Mouse (Mus musculus): ENCODE measurements at regions not wholly inside any gene's neighbourhood (a gene's known extent, or its start where the extent isn't known, plus 50 kb on each side); places are given as distances from the start of the nearest gene placed in this dataset.

DNA sequence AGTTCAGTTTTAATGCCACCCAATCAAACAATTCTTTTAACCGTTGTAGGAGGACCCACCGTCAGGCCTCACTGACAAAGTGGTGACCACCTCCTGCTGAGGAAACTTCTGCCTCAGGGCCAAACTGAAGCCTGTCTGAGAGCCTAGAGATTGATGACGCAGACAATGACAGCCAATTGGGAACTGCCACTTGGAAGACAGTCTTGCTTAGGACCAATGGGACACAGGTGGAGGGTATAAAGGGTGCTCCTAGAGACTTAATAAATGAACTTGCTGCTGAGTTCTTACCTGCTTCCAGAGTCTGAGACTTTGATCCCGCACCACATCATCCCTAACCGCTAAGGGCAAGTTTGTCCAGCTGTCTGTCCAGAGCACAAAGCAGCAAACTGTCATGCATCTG is 80.0 kb downstream of the Tbx4 start:
- no peak for DNase-seq

GRCm38 (mm10) chr11:85970287-85970686 is 84.1 kb downstream of the Tbx4 start:
- no peak for DNase-seq

DNA sequence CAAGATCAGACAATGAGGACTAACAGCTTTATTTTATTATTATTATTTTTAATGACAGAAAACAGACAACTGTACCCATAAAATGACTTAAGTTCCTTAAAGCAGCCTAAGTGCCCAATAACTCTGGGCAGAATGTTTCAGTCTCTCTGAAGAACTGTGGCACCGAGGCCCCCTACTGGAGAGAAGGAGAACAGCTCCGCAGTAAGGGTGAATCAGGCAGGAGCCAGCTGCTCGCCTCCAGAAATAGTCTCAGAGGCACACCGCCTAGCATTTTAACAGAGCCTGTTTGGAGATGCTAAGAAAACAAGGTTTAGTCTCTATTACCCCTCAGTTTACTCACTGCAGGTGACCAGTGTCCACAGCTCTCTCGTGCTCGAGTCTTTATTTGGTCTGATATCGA is 86.2 kb downstream of the Tbx4 start:
- peak; percentile 73 to 82 for DNase-seq

DNA sequence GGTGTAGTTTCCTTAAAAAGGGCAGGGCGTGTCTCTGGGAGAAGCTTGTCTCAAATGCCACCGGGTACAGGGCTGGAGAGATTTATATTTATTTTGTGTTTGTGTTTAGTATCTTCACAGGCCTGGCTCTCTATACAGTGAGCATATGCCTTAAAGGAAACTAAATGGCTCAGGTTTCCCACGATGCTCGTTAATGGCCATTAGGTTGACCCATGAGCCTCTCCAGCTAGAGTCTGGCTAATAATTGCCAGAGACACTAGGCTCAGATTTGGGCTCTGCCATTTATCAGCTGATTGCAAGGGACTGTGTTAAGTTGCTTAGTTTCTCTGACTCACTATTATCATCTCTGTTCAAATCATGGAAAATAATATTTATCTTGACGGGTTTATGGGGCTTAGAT is 87.5 kb downstream of the Tbx4 start:
- no peak for DNase-seq

GRCm38 (mm10) chr11:85976693-85977434 is 90.6 kb downstream of the Tbx4 start:
- DNase-seq = no peak

DNA sequence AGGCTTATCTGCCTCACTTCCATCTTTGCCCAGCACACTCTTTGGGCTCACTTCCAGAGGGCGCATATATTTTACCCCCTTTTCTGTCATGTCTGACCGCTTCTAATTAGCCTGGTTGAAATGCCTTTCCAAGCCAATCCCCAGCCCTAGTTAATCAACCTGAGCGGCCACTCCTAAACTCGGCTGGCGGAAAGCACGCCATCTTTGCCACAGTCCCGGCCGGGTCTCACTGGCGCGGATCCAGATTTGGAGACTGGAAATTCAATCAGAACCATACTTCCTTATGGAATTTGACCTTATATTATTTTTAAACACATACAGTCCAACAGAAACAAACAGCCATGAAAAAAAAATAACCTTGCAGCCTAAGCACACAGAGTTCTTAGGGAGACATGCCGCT is 94.2 kb downstream of the Tbx4 start:
- no peak for DNase-seq

- no peak for DNase-seq
Observed at GRCm38 (mm10) chr11:85981561-85981960, 95.3 kb downstream of the Tbx4 start.

DNA sequence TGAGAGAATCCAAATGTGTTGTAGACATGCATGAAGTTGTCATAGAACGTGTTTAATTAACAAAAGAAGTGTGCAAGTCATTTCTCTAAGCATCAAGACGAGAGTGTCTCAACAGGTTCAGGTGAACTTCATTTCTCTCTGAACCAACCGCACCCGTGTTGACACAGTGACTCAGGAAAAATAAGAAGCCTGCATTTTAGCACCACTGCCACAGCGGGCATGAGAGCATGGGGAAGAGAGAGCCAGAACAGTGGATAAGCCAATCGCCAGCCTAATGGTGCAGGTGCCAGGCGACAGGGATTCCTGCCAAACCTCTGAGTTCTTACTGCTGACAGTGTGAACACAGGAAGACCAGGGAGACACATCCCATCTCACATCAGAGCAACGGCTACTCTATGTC is 100.1 kb downstream of the Tbx4 start:
- DNase-seq = no peak

DNA sequence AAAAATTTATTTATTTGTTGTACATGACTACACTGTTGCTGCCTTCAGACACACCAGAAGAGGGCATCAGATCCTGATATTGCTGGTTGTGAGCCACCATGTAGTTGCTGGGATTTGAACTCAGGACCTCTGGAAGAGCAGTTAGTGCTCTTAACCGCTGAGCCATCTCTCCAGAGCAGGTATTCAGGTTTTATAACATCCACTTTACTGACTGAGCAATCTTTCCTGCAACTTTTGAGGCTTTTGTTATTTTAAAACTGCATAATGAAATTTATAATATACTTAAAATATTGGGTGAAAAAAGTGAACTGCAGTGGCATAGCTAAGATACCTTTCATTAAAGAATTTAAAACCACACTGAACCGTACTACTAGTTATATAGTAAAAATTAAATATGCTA is 101.0 kb downstream of the Tbx4 start:
- no peak for DNase-seq

GRCm38 (mm10) chr11:85989536-85989935 is 103.3 kb downstream of the Tbx4 start:
- DNase-seq = no peak

DNA sequence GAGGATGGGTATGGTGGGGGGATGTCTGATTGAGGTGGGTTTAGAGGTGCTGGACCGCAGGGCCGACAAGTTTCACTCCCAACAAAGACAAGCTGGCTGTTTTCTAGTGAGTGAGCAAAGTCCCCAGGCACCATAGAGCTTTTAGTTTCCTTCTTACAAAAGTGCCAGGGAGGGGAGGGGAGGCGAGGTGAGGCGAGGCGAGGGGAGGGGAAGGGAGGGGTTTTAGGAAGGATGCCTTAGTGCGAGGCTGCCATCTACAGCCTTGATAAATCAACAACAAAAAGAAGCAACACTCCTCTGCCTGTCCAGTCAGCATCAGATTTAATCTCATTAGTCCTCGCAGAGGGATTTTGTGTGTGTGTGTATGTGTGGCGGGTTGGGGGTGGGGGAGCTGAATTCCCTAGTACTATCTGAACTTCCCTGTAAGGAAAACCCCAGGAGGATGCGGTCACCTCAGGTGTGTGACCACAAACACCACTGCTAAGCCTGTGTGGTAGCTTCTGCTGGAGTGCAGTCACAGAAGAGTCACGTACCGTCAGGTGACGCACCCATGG is 103.8 kb downstream of the Tbx4 start:
- DNase-seq = peak in 1 of 2 experiments; percentile 14

GRCm38 (mm10) chr11:85995318-85996095 is 109.3 kb downstream of the Tbx4 start:
- peak; percentile 10 to 33 for DNase-seq

GRCm38 (mm10) chr11:85996686-85997085 is 110.5 kb downstream of the Tbx4 start:
- DNase-seq = no peak

DNA sequence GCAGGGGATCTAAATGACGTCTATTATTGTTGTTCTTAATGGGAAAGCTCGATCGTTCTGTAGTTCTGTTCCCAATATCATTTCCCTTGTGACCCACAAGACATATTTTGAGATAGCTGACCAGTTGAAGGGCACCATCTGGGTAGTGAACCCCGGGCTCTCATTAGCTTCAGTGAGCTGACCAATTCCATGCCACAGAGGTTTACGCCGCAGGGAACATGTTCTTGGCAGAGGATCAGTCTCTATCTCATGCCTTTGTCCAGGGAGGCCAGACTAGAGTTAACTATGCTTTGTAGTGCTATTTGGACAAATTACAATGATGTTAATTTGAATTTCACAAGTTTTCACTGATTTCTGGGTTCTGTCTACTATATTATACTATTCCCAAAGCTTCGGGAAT is 117.1 kb downstream of the Tbx4 start:
- peak; percentile 11 to 28 for DNase-seq

GRCm38 (mm10) chr11:86005284-86005683 is 119.1 kb downstream of the Tbx4 start:
- DNase-seq = no peak

GRCm38 (mm10) chr11:86005899-86006445 is 119.8 kb downstream of the Tbx4 start:
- no peak for DNase-seq

GRCm38 (mm10) chr11:86006859-86007258 is 120.6 kb downstream of the Tbx4 start:
- no peak for DNase-seq
